Mouse (Mus musculus): ENCODE data around the gene Ltv1. TPM values are rescaled to one million over a fixed set of nuclear protein-coding genes. Genes with fewer than 3 reads are reported as not detected.
"Not testable (repeated sequence)": the region's sequence is repeated elsewhere in the genome, so short reads cannot be mapped to it uniquely, and the experiment has no call there.

The Ltv1 gene
- total RNA-seq, 2 experiments from 2014 or later, result 26.3 to 28.8 TPM

DNA sequence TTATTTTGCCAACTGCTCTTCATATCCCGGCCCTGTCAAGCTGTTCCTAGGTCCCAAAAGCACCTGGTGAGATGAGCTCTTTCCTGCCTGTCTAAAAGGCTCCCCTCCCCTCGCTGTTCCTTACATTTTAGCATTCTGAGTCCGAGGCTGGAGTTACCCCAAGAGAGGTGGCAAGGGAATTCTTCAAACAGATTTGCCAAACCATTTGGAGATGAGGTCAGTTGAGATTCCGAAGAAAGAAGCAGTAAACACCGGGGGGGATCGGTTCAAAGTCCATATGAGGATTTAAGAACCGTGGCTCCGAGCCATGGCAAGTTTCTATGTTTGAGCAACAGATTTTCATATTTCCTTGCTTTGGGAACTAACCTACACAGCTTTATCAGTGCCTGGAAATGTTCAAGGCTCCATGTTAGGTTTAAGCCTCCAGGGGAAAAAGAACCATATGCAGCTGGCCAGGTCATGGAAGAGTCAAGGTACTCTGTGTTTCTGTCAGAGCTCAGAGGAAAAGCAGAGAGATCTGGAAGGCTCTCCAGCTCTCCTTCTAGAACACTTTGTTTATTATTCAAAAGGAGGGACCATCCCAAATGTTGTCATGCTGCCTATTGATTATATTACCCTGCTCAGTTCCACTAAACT lies 4.0 kb upstream of the Ltv1 start:
- DNase-seq, result no peak

DNA sequence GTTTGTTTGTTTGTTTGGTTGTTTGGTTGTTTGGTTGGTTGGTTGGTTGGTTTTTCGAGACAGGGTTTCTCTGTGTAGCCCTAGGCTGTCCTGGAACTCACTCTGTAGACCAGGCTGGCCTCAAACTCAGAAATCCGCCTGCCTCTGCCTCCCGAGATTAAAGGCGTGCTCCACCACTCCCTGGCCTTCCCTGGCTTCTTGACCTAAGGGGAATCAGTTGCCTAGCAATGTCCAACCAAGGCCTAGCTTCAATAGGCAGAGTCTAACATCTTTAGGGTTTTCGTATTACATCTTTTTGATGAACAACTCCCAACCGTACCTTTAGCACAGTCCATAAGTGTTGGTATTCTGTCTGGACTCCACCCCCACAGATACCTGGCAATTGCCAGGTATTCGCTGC lies 528 bp upstream of the Ltv1 start:
- DNase-seq, result not testable (repeated sequence)

DNA sequence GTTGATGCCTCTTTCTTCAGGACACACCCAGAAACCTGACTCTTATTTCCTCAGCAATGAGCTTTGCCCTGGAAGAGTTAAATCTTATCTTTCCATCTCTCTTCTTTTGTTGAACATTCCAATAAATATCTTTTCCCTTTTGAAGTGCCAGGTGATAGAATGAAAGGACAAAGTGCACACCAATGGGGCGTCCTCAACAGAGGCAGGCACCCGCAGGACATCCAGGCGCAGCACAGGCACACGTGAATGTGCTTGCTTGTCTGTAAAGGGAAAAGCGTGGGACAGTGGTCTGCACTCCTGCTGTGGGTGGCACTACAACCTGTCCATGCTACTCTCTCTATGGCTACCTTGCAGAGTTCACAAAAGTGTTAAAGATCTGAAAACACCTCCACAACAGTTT lies 3.1 kb downstream of the Ltv1 start:
- DNase-seq, result no peak

DNA sequence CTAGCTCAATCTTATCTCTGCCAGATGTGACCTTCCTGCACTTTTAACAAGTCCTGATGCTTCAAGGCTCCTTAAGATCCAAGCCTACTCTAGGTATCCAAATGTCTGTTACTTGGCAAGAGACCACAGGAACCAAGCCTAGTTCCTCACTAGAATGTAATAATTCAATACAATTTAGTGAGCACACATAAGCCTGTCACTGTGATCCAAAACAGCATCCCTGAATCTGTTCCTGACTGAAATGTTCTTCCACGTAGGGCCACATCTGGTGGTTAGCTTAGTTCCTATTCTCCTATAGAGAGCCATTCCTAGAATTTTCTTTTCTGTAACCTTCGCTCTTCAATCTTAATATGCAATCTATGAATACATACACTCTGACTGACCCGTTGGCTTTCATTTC lies 6.2 kb downstream of the Ltv1 start:
- DNase-seq, result no peak

DNA sequence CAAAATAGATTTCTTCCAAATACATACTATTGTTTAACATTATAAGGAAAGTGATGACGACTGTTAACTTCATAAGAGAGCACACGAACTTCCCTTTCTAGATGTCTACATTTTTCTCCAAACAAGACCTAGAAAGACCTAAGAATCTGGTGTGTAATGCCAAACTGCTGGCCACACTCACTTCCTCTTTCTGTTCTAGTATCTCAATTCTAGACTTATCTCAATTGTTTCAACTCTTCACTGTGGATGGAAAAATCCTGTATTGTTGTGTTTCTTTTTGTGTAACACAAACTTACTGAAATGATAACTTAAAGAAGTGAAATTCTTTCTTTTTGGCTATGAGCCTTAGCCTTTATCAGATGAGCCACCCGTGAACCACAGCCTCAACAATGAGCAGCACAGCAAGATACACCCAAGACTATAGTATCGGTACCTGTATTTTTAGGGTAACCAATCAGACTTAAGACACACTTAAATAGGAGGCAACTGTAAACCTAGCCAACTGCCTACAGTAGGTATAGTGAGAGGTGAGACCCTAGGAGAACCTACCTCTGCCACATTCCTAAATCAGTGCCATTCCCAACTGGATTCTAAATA lies 8.7 kb downstream of the Ltv1 start:
- no peak for DNase-seq

DNA sequence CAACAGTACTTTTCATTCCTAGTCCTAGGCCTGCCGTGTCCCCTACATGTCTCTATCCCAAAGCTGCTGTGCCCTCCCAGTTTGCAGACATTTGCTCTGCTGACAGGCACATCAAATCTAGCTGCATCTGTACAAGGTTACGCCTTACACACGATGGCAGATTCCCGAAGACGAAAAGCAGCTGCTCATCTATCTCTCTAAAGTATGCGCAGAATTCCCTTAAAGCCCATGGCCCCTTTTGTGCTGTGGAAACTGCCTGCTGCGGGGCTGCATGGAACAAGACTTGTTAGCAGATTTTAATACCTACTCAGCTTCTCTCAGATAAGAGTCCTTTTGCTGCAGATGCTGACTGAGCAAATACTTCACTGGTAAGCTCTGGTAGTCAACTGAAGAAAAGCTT lies 12.8 kb downstream of the Ltv1 start:
- DNase-seq, result no peak

DNA sequence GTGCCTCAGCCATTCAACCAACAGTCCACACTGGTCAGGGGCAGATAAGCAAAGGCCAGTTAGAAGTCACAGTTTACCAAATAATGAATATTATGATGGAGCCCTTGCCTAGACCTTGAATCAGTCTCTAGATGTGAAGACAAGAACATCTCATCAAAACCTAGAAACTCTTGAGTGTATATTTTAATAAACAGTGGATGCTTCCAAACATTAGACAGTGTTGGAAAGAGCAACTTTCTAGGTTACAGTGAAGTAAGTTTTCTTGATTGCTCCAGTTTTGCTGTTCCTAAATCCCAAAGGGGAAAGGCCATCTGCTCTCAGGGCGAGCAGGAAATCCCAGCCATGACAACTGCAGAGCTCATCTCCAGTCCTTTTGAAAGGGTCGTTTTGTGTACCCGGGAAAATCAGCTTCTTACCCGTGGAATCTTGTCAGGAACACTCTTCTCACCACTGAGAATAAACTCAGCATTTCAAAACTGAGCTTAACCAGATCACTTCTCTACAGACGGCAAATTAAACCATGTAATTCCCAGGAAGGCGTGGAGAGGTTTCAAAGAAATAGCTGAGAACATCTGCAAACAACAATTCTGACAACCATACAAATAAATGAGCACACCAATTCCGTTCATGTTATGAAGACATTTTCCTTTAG lies 14.9 kb downstream of the Ltv1 start, which contains the start of gene Zc2hc1b:
Zc2hc1b (minus strand) TSS at position 51 of the 652 bp plus-strand sequence.
- no peak for DNase-seq

DNA sequence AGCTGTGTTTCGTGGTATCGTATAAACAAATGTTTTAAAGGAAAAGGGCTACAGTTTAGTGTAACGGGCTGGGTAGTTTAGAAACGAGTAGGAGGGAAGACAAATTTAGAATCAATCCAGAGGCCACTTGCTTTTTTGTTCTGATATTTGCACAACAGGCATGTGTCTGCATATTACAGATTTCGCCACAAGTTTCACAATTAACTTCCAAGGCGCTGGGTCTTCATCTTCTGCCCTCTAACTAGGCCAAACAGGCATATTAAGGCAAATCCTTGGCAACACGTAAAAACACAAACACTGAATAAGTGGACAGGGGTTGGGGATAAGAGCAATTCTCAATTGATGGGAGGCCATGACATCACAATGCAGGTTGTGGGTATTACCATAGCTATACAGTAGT lies 17.1 kb downstream of the Ltv1 start:
- DNase-seq, result no peak

DNA sequence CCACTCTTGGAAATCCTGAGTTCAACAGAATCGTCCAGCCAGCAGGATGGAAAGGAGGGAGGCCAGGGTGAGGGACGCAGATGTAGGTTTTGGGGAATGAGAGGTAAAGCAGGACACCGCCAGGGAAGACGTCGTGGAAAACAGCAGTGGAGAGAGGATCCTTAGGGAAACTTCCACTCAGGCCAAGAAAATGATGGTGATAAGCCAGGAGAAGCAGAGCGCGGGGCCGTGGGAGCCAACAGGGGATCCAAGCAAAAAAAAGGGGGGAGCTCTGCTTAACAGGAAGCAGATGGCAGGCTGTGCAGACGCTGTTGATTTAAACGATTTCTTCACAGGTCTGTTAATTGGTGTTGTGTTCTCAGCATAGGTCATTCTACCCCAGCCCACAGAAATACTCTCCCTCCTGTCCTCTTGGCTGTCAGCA lies 20.2 kb downstream of the Ltv1 start:
- no peak for DNase-seq

DNA sequence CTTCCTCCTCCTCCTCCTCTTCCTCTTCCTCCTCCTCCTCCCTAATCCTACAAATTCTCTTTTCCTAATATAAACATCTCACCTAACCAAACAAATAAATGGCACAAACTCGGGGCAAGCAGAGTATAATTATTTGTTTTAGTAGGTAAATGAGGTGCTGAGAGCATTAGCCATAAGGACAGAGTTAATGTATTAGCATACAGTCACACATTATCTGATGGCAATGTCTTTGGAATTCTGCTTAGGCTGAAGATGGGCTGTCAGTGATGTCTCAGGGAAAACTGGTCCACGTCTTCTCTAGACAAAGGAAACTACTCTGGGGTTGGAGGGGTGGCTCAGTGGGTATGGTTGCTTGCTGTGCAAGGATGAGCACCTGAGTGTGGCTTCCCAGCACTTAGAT lies 21.5 kb downstream of the Ltv1 start:
- DNase-seq, result no peak

DNA sequence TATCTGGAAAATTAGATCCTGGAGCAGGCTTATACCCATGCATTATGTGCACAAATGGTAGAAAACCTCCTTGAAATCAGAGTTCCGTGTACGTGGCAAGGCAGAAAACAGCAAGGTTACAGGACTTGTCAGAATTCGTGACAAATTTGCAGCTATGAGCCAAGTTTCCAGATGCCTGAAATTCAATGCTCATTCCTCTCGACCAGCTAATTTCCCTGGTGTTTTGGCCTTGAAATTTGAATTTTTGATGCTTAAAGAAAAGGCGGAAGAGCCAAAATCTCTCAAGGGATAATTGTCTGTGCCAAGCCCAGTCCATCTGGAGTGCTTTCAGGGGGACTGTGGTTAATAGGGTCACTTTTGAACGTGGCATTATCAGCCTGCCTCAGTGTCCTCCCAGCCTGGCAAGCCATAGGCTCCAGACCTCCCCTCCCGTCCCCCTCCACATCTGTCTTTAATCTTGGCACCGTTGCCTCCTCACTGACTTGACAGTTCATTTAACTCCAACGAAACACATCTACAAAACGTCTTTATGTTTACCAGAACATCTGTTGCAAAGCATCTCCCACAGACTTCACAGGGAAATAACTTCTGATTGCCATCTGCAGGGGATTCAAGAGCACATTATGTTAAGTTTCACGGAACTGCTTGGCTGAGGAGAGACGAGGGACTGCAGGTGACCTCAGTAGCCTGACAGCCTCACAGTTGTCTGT lies 22.1 kb downstream of the Ltv1 start:
- DNase-seq, result no peak

DNA sequence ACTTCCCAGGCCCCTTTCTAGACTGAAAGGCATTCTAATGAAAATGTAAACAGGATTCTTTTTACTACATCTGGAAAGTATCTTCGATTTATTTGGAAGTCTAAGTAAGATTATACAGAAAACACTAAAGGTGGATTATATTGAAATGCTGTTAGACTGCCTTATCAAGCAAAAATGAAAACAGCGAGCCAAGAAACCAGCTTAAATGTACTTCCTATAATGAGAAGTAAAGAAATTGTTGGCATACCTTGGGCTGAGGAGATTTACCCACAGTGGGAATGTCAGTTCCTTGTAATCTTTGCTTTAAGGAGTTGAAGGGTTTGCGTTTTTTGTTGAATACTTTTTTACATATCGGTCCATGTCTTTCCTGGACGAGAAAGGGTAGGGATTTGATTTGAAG lies 24.5 kb downstream of the Ltv1 start:
- DNase-seq, result no peak

DNA sequence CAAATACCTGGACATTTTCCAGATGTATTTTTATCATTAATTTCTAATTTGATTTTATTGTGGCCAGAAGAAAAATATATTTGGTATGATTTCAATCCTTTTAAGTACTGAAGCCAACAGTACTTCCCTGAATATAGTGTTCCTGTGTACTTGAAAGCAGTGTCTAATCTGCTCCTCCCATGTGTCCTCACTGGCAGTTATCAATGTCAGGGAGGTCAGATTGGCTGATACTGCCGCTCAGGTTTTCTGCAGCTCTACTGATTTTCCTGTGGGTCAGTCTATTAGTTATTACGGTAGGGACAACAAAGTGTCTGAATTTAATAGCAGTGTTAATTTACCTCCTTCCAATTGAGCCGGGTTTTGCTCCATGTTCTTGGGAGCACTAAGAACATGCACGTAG lies 30.9 kb downstream of the Ltv1 start:
- no peak for DNase-seq

DNA sequence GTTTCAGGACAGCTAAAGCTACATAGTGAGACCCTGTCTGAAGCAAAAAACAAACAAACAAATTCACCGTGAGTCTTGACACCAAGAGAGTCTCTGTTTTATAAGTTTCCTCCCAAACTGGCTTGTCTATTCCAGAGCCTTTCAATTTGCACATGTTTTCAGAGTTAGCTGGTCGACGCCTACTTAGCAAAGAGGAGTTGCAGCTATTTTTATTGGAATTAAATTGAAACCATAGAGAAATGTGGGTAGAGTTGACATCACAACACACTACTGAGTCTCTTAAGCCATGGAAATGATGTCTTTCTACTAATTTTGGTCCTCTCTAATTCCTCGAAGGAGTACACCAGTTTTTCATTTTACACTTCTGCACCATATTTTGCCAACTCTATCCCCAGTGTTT lies 32.1 kb downstream of the Ltv1 start:
- DNase-seq, result no peak

DNA sequence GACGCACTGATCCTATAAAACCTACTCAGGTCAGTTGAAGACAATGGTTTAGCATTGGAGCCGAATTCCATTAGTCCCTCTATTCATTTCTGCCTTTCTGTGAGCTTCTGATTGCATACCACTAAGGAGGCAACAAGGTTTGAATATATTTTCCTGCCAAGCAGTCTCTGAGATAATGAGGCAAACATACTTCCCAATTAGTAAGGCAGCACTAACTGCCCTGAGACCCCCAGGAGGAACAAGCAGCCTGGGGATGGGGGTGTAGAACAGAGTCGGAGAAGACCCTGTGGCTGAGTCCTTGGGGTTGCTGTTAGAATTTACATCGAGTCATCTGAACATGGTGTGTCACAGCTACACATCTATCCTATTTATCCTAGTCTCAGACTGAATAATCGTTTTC lies 37.6 kb downstream of the Ltv1 start:
- DNase-seq, result no peak

DNA sequence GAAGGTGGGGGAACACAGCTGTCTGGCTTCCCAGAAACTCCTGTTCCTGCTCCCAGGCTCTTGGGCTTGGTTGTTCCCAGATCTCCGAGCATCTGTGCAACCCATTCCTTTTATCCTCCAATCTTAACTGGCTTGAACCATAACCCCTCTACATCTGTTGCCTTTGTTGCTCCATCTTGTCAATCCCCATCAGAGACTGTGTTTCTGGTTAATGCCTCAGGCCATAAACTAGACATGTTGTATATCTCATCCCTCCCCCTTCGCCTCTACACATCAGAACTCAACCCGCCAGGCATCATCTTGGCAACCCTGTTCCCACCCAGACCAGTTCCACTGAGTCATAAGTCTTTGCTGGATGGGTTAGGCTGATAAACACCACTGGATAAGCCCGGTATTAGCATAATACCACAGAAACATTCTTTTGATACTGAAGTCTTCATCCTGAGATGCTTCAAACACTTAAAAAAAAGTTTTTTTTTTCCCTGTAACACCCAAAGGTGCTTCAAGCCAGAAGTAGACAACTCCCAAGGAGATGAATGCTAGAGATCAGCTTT lies 40.1 kb downstream of the Ltv1 start:
- DNase-seq, result no peak

DNA sequence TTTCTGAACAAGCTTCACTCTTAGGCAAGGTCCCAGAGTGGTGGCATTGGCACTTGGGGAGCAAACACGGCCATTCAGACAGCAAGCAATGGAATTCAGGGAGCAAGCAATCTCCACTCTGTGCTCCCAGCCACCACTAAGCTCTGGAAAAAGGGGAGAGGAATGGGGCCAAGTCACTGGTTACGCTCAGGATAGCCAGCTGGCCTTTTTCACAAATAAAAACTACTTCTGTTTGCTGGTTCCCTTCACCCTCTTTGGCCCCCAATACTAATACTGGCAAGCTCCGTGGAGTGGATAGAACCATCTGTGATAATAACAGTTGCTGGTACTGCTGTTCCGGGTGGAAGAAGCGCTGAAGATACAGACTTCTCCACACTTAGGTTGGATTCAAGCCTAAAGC lies 41.6 kb downstream of the Ltv1 start:
- no peak for DNase-seq

DNA sequence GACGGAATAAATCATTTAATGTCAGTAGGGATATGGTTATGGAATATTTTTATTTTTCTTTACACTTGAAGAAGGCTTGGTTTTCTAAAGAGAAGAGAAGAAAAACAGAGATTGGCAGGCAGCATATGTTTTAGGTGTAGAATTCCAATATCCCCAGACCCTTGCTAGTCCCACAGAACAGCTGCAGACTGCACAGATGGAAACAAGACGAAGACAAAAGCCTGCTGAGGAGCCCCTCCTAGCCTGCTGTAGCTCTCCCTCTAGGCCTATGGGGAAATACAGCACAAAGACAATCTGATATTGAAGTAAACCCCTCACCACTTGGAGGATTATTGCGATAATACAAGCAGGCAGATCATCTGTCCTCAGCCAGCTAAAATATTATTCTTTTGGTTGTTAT lies 42.5 kb downstream of the Ltv1 start:
- DNase-seq, result no peak

DNA sequence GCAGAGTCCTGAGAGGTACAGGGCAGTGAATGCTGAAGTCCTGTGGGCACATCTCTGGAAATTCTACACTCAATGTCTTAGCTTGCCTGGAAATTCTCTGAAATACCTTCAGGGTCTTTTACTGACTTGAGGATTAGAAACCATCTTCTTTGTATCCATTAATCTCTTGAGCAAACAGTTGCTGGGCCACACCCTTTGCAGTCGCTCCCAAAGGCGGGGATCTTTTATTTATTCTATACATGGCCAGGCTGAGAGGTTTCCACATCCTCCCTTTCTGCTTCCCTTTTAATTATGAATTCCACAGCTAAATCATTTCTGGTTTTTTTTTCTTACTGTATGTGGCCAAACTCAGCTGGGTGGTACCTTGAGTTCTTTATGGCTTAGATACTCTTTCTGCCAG lies 52.5 kb downstream of the Ltv1 start:
- no peak for DNase-seq

DNA sequence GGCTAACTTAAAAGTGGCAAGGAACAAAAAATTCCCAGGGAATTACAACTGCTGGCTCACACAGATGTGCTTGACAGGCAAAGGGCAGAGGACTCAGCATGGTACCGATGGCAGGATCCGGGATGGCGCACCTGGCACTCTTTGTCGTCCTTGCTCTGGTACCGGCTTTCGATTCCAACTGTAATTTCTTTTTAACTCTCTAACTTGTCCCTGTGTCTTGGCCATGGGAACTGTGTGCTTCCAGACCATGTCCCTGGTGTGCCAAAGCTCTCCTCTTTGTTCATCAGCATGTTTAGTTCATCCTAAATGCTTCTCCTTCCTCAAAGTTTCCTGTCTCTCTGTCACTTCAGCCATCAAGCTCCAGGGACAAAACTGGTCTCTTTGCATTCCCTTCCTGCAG lies 55.1 kb downstream of the Ltv1 start:
- no peak for DNase-seq

DNA sequence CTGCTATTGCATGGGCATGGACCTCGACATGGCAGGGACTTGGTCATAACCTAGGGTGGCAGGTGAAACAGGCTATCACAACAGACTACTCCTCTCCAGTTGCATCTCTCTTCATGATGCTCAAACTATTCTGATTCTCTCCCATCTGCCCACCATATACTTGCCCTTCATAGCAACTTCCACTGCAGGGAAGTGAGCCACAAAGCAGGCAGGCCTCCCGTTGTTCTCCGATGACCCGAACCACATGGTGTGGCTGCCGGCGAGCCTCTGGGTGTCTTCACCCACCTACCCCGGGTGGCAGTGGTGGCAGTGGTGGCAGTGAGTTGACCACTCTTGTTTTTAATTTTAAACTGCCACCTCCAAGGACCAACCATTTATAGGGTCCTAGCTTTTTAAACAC lies 57.2 kb downstream of the Ltv1 start:
- no peak for DNase-seq

DNA sequence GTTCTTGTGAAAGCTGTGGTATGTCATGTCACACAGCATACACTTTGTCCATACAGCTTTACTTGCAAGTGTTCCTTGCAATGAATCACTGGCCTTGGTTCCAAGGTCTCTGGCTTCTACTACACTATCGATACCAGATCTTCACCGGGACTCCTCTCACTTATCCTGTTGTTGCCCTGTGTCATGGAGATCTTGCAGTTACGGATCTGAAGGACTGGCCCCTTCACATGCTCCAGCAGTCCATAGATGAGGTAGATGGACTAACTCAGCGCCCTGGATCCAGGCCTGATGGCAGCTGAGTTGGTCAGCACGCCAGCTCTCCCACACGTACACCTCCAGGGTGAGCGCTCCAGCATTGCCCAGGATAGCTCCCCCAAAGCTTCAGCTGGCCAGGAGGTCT lies 57.7 kb downstream of the Ltv1 start:
- DNase-seq, result no peak

DNA sequence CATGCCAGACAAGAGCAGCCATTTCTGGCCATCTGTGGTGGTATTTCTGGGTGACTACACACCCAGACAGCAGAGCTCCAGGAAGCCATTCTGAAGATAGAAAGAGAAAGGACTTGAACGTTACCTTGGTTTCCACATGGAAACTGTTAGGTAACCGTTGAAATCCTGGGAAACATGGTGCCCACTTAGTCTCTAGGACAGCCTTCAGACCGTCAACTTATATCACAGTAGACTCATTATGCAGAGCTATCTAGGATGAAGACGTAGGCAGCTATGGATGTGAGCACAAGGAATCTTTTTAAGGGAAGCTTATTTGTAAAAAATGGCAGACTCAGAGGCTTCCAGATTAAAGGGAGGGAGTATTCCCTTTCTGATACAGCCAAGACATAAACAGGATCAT lies 59.1 kb downstream of the Ltv1 start:
- no peak for DNase-seq
